Mouse (Mus musculus) heart, adult 2 months (tissue): Measurements from ENCODE around the gene Trem2.

Source experiments
- CTCF ChIP-seq: fragments of 200-600 bp; IDR thresholded peaks from 2 replicates; pipeline ENCODE4 v1.8.1; 2022; ENCODE audit warnings: antibody characterized with exemption, mild to moderate bottlenecking, moderate library complexity
- POLR2A ChIP-seq: fragments of 200-500 bp; IDR thresholded peaks from 2 replicates; pipeline ENCODE4 v1.6.1; 2011; ENCODE audit warnings: mild to moderate bottlenecking, low read depth, low read length, control low read depth; ENCODE audit not compliant: insufficient read depth

GRCm38 (mm10) chr17:48347287-48347686 is 1.1 kb downstream of the Trem2 start:
- no peak for TF ChIP-seq CTCF
- no peak for TF ChIP-seq POLR2A
